Mouse (Mus musculus): ENCODE data around the gene Ttc23. TPM values are rescaled to one million over a fixed set of nuclear protein-coding genes. Genes with fewer than 3 reads are reported as not detected.

Ttc23 gene
- polyA plus RNA-seq, 1 experiment from 2014 or later: 8.9 TPM

DNA sequence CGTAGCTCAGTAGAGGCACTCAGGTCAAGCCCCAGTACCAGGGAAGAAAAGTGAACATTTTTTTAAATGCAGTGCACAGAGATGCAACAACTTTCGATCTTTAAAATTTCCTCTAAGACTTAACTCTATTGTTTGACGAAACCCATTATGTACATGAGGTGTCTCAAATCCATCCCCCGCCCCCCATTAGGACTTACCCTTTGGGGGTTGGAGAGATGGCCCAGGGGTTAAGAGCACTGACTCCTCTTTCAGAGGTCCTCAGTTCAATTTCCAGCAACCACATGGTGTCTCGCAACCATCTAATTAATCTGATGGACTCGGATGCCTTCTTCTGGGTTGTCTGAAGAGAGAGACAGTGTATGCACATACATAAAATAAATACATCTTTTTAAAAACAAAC lies 1.1 kb upstream of the Ttc23 start:
- 3% methylated on average over 6 of the region's 6 CpGs for WGBS
- Histone ChIP-seq H3K27me3 (no peaks in the 10 kb centered on the region), H3K4me1 (peaks cover 36% of the 10 kb centered on the region), H3K9ac (replicated peaks) (peak overlapping the region; percentile 74), H3K4me2 (replicated peaks) (peak overlapping the region; percentile 60), H3K9me3 (no peaks in the 10 kb centered on the region), H3K4me3 (peak overlapping the region; percentile 61), H3K36me3 (no peaks in the 10 kb centered on the region), H3K27ac (replicated peaks) (peak overlapping the region; percentile 91)
- ATAC-seq (replicated peaks): no peak

DNA sequence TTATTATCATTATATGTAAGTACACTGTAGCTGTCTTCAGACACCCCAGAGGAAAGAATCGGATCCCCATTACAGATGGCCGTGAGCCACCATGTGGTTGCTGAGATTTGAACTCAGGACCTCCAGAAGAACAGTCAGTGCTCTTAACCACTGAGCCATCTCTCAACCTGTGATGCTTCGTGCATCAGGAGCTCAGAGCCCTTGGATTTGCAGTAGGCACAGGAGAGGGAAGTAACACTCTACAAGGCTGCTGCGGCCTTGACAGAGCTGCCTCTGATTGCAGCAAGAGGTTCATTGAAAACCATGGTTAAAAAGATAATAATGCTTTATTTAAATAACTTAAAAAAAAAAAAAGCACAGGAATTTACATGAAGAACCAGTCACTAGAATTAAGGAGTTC lies 1.2 kb downstream of the Ttc23 start:
- H3K27me3 ChIP-seq: no peaks in the 10 kb centered on the region
- peak overlapping the region; percentile 27; the same call in 1 of the 2 replicates for H3K4me2 ChIP-seq (replicated peaks)
- H3K9ac ChIP-seq (replicated peaks): no peak overlapping the region
- no peaks in the 10 kb centered on the region for H3K9me3 ChIP-seq
- no peaks in the 10 kb centered on the region for H3K36me3 ChIP-seq
- no peak for ATAC-seq (replicated peaks)
- H3K4me1 ChIP-seq: peaks cover 34% of the 10 kb centered on the region
- H3K4me3 ChIP-seq: 0 out of 2 replicates have a peak overlapping the region, but pooled peaks have one; percentile 8
- no peak overlapping the region for H3K27ac ChIP-seq (replicated peaks)
- WGBS: 67% methylated on average over 4 of the region's 4 CpGs

DNA sequence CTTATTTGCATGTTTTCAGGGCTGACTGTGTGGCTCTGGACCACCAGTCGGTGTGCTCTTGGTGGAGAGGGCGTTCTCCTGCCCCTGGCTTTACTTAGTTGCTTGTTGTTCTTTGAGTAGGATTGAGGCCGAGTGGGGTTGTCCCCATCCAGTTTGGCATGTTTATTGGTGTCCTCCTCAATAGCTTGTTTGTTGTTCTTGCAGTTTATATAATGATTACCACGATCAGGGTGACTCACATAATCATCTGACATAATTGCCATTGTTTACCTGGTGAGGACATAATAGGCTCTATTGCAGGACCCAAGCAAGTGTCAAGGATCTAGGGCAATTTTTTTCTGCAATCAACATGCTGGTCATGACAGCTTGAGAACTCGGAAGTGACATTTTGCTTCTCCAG lies 5.0 kb downstream of the Ttc23 start:
- no peak overlapping the region for H3K9ac ChIP-seq (replicated peaks)
- no peaks in the 10 kb centered on the region for H3K9me3 ChIP-seq
- no peak overlapping the region for H3K4me2 ChIP-seq (replicated peaks)
- no peaks in the 10 kb centered on the region for H3K27me3 ChIP-seq
- no peak for ATAC-seq (replicated peaks)
- WGBS: 78% methylated on average over 5 of the region's 5 CpGs
- no peak overlapping the region for H3K4me3 ChIP-seq
- H3K27ac ChIP-seq (replicated peaks): no peak overlapping the region
- no peaks in the 10 kb centered on the region for H3K36me3 ChIP-seq
- H3K4me1 ChIP-seq: peaks cover 12% of the 10 kb centered on the region

DNA sequence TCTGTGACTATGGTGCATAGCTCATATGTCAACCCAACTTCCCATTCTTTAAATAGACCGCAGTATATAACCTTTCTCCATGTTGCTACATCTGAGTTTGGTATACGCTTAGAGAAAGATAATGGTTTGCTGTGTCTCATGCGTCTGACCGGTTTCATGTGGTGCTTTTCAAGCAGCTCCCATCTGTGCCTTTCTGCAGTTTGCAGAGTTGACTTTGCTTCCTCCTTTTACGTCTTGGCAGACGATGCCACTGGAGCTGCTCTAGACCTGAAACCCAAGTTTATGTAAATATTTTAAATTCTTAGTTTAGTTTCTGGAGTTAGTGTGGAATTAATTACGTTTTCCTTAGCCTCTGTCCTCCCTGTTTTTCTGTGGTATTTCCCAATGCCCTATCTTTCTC lies 7.5 kb downstream of the Ttc23 start:
- H3K4me3 ChIP-seq: no peak overlapping the region
- H3K4me1 ChIP-seq: peaks cover 3% of the 10 kb centered on the region
- no peak for ATAC-seq (replicated peaks)
- 84% methylated on average over 7 of the region's 7 CpGs for WGBS
- no peaks in the 10 kb centered on the region for H3K9me3 ChIP-seq
- H3K36me3 ChIP-seq: no peaks in the 10 kb centered on the region
- H3K27me3 ChIP-seq: no peaks in the 10 kb centered on the region
- no peak overlapping the region for H3K4me2 ChIP-seq (replicated peaks)
- no peak overlapping the region for H3K27ac ChIP-seq (replicated peaks)
- H3K9ac ChIP-seq (replicated peaks): no peak overlapping the region

DNA sequence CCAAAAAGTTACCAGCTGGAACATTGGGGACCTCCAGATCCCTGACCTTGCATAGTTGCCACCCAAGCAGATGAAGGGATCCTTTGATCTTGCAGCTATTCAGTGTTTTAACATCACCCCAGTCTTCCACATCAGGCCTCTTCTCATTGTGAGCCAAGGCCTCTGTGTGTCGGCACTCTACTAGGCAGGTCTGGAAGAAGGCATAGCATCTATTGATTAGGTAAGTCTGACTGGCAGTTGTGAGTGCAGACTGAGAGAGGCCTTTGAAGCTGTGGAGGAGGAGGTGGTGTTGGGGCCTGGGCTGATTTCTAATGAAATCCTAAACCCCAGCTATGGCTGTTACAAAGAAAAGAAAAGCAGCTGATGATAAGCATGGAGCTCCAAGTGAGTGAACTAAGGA lies 8.0 kb downstream of the Ttc23 start:
- WGBS: 9% methylated on average over 1 of the region's 1 CpGs
- Histone ChIP-seq H3K36me3 (no peaks in the 10 kb centered on the region), H3K27me3 (no peaks in the 10 kb centered on the region), H3K4me2 (replicated peaks) (no peak overlapping the region), H3K9ac (replicated peaks) (no peak overlapping the region), H3K4me1 (peaks cover 3% of the 10 kb centered on the region), H3K4me3 (no peak overlapping the region), H3K9me3 (no peaks in the 10 kb centered on the region), H3K27ac (replicated peaks) (no peak overlapping the region)
- ATAC-seq (replicated peaks): no peak; the same call in 1 of the 2 replicates

DNA sequence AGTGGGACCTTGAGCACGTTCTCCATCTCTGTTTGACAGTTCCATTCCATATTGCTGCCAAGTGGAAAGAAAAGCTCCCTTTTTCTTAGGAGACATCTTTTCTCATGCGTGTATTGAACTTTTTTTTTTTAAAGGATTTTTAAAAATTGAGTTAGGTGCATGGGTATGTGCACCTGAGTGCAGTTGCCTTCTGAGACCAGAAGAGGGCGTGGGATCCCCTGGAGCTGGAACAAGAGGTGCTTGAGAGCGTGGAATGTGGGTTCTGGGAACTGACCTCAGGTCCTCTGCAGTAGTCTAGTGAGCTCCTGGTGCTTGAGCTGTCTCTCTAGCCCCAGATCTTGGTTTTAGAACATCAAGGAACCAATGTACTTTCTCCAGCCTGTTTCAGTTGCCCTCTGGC lies 10.9 kb downstream of the Ttc23 start:
- no peak for ATAC-seq (replicated peaks)
- Histone ChIP-seq H3K9me3 (no peaks in the 10 kb centered on the region), H3K4me3 (no peak overlapping the region), H3K4me1 (no peaks in the 10 kb centered on the region; the same call in 1 of the 2 replicates), H3K36me3 (no peaks in the 10 kb centered on the region), H3K27ac (replicated peaks) (no peak overlapping the region), H3K9ac (replicated peaks) (no peak overlapping the region), H3K27me3 (no peaks in the 10 kb centered on the region), H3K4me2 (replicated peaks) (no peak overlapping the region)
- WGBS: 87% methylated on average over 4 of the region's 4 CpGs

DNA sequence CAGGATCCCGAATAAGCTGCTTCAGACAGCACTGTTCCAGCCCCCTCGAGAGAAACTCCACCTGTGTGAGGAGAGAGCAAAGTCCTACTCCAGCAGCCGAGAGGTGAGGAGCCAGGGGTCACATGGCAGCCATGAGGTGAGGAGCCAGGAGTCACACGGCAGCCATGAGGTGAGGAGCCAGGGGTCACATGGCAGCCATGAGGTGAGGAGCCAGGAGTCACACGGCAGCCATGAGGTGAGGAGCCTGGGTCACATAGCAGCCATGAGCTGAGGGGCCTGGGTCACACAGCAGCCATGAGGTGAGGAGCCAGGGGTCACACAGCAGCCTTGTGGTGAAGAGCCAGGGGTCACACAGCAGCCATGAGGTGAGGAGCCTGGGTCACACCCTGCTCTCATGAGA lies 15.2 kb downstream of the Ttc23 start:
- Histone ChIP-seq H3K27ac (replicated peaks) (no peak overlapping the region), H3K4me1 (no peaks in the 10 kb centered on the region), H3K36me3 (no peaks in the 10 kb centered on the region), H3K4me2 (replicated peaks) (no peak overlapping the region), H3K27me3 (no peaks in the 10 kb centered on the region), H3K4me3 (no peak overlapping the region), H3K9me3 (no peaks in the 10 kb centered on the region), H3K9ac (replicated peaks) (no peak overlapping the region)
- ATAC-seq (replicated peaks): no peak
- WGBS: 84% methylated on average over 5 of the region's 5 CpGs

DNA sequence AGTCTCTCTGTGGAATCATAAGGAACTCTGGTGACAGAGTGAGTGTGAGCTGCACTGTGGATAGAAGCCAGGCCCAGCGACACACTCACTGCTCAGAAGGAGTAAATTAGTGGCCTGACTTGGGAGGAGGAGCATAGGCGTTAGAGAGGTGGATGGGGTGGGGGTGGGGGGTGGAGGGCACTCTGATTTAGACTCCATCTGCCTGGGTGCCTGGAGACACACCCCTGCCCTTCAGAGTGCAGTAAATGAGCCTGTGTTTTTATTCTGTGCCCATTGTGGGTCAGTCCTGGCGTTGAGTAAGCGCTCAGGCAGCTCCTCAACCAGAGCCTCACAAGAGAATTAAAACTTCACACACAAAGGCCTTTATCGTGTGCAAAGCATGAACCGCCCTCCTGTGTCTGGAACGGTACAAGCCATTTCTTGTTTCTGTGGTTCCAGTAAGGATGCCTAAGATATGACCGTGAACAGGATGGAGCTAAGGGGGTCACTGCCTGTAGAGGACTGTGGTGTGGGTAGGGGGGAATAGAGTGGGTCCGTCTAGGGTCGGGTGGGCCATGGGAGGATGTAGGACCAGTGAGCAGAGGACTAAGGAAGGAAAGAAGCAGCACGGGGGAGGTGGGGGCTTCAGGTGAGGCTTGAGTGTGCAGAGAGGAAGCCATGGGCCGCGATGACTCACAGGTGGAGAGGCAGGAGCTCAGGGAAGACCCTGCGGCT lies 16.9 kb downstream of the Ttc23 start:
- Histone ChIP-seq H3K27me3 (no peaks in the 10 kb centered on the region), H3K9me3 (no peaks in the 10 kb centered on the region), H3K36me3 (no peaks in the 10 kb centered on the region), H3K4me2 (replicated peaks) (no peak overlapping the region), H3K9ac (replicated peaks) (no peak overlapping the region), H3K4me1 (no peaks in the 10 kb centered on the region), H3K4me3 (no peak overlapping the region), H3K27ac (replicated peaks) (no peak overlapping the region)
- 49% methylated on average over 14 of the region's 14 CpGs for WGBS
- ATAC-seq (replicated peaks): peak; percentile 70

DNA sequence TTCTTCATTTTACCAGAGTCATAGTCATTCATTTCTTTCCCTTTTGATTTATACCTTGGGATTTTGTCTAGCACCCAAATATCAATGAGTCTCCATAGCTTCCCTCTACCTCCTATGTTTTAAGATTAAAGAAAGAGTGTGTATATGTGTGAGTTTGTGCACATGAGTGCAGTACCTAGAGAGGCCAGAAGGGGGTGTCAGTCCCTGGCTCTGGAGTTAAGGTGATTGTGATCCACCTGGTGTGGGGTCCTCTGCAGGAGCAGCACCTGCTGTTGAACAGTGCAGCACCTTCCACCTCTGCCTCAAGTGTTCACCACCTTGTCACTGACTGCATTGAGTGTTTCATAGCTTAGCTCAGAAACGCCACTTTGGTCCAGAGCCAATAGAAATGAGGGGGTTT lies 23.8 kb downstream of the Ttc23 start:
- H3K4me2 ChIP-seq (replicated peaks): no peak overlapping the region
- H3K9ac ChIP-seq (replicated peaks): no peak overlapping the region
- no peaks in the 10 kb centered on the region for H3K9me3 ChIP-seq
- H3K27me3 ChIP-seq: no peaks in the 10 kb centered on the region
- H3K27ac ChIP-seq (replicated peaks): no peak overlapping the region
- WGBS: 86% methylated on average over 1 of the region's 1 CpGs
- no peak for ATAC-seq (replicated peaks)
- no peaks in the 10 kb centered on the region for H3K36me3 ChIP-seq
- H3K4me3 ChIP-seq: no peak overlapping the region
- peaks cover 2% of the 10 kb centered on the region; the same call in 1 of the 2 replicates for H3K4me1 ChIP-seq

DNA sequence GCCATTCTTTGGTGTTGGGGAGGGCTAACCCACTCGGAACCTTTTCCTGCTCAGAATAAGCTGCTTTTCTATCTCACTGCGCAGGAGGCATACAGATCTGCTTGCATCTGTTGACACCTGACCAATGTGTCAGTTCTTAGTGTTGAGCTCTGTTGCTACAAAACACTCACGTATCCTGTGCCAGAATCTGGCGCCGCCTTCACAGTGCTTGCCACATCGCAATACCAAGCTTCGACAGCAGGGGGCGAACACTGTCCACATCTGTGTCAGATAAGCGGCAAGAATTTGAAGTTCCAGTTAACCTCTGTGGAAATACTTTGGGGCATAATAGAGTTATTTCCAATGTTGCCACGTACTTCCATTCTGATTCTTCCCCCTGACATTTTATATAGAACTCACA lies 25.4 kb downstream of the Ttc23 start:
- Histone ChIP-seq H3K9me3 (no peaks in the 10 kb centered on the region), H3K36me3 (no peaks in the 10 kb centered on the region), H3K9ac (replicated peaks) (no peak overlapping the region), H3K4me1 (peaks cover 2% of the 10 kb centered on the region; the same call in 1 of the 2 replicates), H3K27me3 (no peaks in the 10 kb centered on the region), H3K4me2 (replicated peaks) (no peak overlapping the region), H3K4me3 (no peak overlapping the region), H3K27ac (replicated peaks) (no peak overlapping the region)
- WGBS: 6% methylated on average over 10 of the region's 10 CpGs
- ATAC-seq (replicated peaks): peak; percentile 80

DNA sequence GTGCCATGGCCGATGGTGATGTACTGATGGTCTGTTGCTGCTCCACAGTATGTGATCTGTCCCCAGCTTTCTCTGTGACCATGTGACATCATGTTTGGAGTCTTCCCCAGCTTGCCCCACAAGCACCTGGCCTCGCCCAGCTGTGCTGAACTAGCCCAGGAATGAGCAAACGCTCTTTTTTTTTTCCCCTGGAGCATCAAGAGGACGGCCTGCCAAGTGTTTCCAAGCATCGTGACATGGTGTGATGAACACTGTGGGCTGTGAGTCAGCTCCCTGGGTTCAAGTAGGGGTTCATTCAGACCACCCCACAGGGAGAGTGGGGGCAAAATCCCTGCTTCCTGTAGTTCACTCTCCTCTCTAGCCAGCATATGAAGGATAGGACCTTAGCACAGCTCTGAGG lies 26.4 kb downstream of the Ttc23 start:
- no peak for ATAC-seq (replicated peaks)
- WGBS: 87% methylated on average over 5 of the region's 5 CpGs
- H3K4me2 ChIP-seq (replicated peaks): no peak overlapping the region
- H3K27me3 ChIP-seq: no peaks in the 10 kb centered on the region
- no peak overlapping the region for H3K9ac ChIP-seq (replicated peaks)
- peaks cover 2% of the 10 kb centered on the region; the same call in 1 of the 2 replicates for H3K4me1 ChIP-seq
- H3K9me3 ChIP-seq: no peaks in the 10 kb centered on the region
- H3K36me3 ChIP-seq: no peaks in the 10 kb centered on the region
- H3K4me3 ChIP-seq: no peak overlapping the region
- H3K27ac ChIP-seq (replicated peaks): no peak overlapping the region

DNA sequence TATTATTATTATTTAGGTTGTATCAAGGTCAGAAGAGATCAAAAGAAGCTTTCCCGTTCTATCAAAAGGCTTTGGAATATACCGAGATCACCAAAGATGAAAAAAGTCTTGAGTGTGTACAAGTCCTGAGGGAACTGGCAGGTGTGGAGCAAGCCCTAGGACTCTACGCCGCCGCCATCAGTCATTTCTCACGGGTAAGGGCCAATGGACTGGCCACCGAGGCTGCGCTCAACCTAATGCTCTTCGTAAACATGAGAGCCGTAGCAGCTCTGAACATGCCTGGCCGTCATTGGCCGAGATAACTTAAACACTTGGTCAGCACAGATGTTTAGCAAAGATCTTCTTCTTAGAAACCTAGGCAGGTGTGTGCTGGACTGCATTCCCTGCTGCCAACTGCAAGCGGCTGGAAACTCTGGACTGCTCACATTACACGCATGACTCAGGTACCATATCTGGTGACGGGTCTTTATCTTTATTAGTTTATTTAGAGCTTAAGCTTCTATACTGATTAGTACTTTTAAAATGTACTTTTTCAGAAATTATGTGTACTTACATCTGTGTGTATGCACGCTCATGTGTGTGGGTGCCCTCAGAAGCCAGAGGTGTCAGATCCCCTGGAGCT lies 31.8 kb downstream of the Ttc23 start:
- ATAC-seq (replicated peaks): no peak
- 95% methylated on average over 16 of the region's 16 CpGs for WGBS
- Histone ChIP-seq H3K4me1 (no peaks in the 10 kb centered on the region), H3K4me3 (no peak overlapping the region), H3K27me3 (no peaks in the 10 kb centered on the region), H3K4me2 (replicated peaks) (no peak overlapping the region), H3K9me3 (no peaks in the 10 kb centered on the region), H3K36me3 (no peaks in the 10 kb centered on the region), H3K9ac (replicated peaks) (no peak overlapping the region), H3K27ac (replicated peaks) (no peak overlapping the region)

DNA sequence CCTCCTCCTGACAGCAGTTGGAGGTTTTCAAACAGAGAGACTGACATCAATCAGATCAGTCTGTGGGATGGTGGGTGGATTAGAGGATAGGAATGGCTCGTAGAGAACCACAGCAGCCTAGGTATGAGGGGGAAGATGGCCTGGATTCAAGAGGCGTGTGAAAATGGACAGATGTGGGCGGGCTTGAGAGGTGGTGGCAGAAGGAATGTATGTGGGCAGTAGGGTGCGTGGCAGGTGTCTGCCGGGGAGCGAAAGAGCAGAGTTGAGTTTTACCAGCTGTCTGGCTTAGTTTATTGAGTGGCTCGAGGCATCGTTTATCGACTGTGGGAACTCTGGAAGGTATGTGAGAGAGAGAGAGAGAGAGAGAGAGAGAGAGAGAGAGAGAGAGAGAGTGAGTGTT lies 33.9 kb downstream of the Ttc23 start:
- no peak overlapping the region for H3K27ac ChIP-seq (replicated peaks)
- no peak overlapping the region for H3K9ac ChIP-seq (replicated peaks)
- H3K27me3 ChIP-seq: no peaks in the 10 kb centered on the region
- ATAC-seq (replicated peaks): no peak
- no peak overlapping the region for H3K4me2 ChIP-seq (replicated peaks)
- 89% methylated on average over 9 of the region's 9 CpGs for WGBS
- no peaks in the 10 kb centered on the region for H3K9me3 ChIP-seq
- no peak overlapping the region for H3K4me3 ChIP-seq
- H3K36me3 ChIP-seq: no peaks in the 10 kb centered on the region
- no peaks in the 10 kb centered on the region for H3K4me1 ChIP-seq

All from forebrain, embryonic 15.5 days (tissue).